Mouse (Mus musculus): ENCODE results near the gene Zbtb8a. TPM values are rescaled to one million over a fixed set of nuclear protein-coding genes. Genes with fewer than 3 reads are reported as not detected.
A peak's percentile ranks its signal among the peaks of the same experiment; 100 is the strongest.

The Zbtb8a gene
- total and polyA plus RNA-seq, 3 experiments = 0.89 to 1.6 TPM; not detected in 1

DNA sequence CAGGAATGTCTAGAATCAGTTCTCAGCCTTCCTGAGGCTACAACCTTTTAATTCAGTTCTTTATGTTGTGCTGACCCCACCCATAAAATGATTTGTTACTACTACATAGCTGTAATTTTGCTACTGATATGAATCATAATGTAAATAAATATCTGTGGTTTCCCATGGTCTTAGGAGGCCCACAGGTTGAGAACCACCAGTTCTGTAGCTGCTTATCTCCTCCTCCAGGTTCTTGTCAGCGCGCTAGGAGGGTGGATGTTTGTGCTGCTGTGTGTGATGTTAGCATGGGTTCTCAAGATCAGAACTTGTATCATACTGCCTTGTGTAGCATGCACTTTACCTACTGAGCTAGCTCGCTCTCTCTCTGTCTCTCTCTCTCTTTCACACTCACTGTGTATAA, 38.2 kb downstream of the Zbtb8a start (continued):
- TF ChIP-seq GATA1 (IDR thresholded peaks at IDR 0.05; ENCODE audit: low read depth, low read length) = peak; percentile 75

DNA sequence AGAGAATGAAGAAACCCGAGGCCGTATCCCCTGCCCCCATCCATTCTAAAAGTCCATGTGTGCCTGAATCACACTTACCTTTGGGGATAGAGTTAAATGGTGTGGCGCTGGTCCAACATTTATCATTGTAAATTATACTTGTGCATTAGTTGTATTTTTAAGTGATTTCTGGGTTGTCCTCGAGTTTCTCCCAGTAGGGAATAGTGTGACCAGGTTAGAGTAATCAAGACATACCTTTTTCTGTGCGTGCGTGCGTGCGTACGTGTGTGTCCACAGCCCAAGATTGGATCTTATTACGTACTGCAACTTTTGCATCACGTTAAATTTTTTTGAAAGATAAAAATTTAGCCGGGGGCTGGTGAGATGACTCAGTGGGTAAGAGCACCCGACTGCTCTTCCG, 41.6 kb downstream of the Zbtb8a start:
- DNase-seq (ENCODE audit: low read depth, low spot score) = no peak
- Histone ChIP-seq H3K27me3 (ENCODE audit: control insufficient read depth in 1 of 2, insufficient read depth in 2 of 2, low read length in 2 of 2) (no peaks in the 10 kb centered on the region), H3K9ac (ENCODE audit: control insufficient read depth, low read depth, low read length, poor library complexity, severe bottlenecking) (peak overlapping the region; percentile 97), H3K36me3 (ENCODE audit: control insufficient read depth in 1 of 2, insufficient read depth in 2 of 2, low read length in 2 of 2) (peaks cover 9 to 35% of the 10 kb centered on the region in 2 experiments), H3K4me1 (ENCODE audit: control insufficient read depth in 1 of 2, insufficient read depth in 2 of 2, low read length in 2 of 2) (peaks cover 3 to 11% of the 10 kb centered on the region in 2 experiments), H3K27ac (ENCODE audit: control insufficient read depth, low read depth, low read length) (peak overlapping the region; percentile 99), H3K4me3 (ENCODE audit: control insufficient read depth in 1 of 2, insufficient read depth in 1 of 2, low read depth in 2 of 2, low read length in 2 of 2) (peak overlapping the region; percentile 79 to 81), H3K9me3 (replicated peaks; ENCODE audit: insufficient read depth, low read length) (no peaks in the 10 kb centered on the region), H3K79me2 (ENCODE audit: control insufficient read depth, insufficient read depth, low read length, poor library complexity) (peaks cover 30% of the 10 kb centered on the region)
- TF ChIP-seq ZKSCAN1 (IDR thresholded peaks at IDR 0.05; ENCODE audit: low read depth, low read length) = no peak
- TF ChIP-seq ETS1 (IDR thresholded peaks at IDR 0.05; ENCODE audit: low read depth, low read length) = 0 out of 2 replicates have a peak, but pooled peaks have one; percentile 12
- TF ChIP-seq MYC (IDR thresholded peaks at IDR 0.05; ENCODE audit: low read depth, low read length) = no peak
- TF ChIP-seq TCF12 (IDR thresholded peaks at IDR 0.05; ENCODE audit: low read depth, low read length) = no peak

DNA sequence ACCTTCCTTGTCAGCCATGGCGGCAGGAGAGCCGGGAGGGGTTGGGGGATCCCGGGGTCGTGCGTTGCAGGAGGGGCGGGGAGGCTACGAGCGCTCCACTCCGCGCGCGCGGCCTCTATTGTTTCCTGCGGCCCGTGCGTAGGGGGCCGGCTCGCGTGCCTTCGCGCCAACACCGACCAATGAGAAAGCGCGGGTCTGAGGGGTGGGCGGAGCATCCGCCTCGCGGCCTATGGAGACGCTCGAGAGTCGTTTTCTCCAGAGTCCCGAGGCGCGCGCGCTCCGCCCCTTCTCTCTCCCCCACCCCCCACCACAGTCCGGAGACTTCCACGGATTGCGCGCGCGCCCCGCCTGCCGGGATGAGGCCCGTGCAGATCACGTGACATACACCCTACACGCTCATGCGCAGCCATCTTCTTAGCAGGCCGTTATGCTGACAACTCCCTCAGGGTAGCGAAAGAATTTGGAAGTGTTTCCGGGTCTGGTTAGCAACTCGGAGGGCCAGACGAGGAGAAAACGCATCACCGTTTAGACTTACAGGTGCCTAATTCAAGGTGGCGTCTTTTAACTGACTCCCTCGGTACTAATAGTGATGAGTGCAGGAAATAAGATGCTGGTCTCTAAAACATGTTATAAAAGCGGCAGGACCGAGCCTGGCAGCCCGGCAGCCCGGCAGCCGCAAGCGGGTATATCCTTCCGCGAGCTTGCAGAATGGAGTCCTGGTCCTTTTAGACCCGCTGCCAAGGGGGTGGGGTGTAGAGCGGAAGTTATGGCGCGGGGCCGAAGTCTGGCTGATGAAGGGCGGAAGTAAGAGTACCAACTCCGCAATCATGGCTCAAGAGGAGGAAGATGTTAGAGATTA, 42.5 kb downstream of the Zbtb8a start, which contains the start of the genes Rbbp4 and Zbtb8os:
Gene Rbbp4, minus strand, starts transcription at position 155 of the 859 bp plus-strand sequence.
Gene Zbtb8os, plus strand, starts transcription at position 480 of the 859 bp plus-strand sequence.
- Histone ChIP-seq H3K27me3 (ENCODE audit: control insufficient read depth in 1 of 2, insufficient read depth in 2 of 2, low read length in 2 of 2) (no peaks in the 10 kb centered on the region), H3K9ac (ENCODE audit: control insufficient read depth, low read depth, low read length, poor library complexity, severe bottlenecking) (peak within 1 kb of the TSS; percentile 97), H3K4me1 (ENCODE audit: control insufficient read depth in 1 of 2, insufficient read depth in 2 of 2, low read length in 2 of 2) (peaks cover 3 to 11% of the 10 kb centered on the region in 2 experiments), H3K4me3 (ENCODE audit: control insufficient read depth in 1 of 2, insufficient read depth in 1 of 2, low read depth in 2 of 2, low read length in 2 of 2) (peak within 1 kb of the TSS; percentile 81 to 90), H3K9me3 (replicated peaks; ENCODE audit: insufficient read depth, low read length) (no peaks in the 10 kb centered on the region), H3K79me2 (ENCODE audit: control insufficient read depth, insufficient read depth, low read length, poor library complexity) (peaks cover 33% of the 10 kb centered on the region), H3K36me3 (ENCODE audit: control insufficient read depth in 1 of 2, insufficient read depth in 2 of 2, low read length in 2 of 2) (peaks cover 12 to 34% of the 10 kb centered on the region in 2 experiments), H3K27ac (ENCODE audit: control insufficient read depth, low read depth, low read length) (peak within 1 kb of the TSS; percentile 99)
- peak; percentile 99 for DNase-seq (ENCODE audit: low read depth, low spot score)
- peak; percentile 80 for TF ChIP-seq SIN3A (IDR thresholded peaks at IDR 0.05; ENCODE audit: low read length)
- peak; percentile 80; a peak in 3 of 4 replicates for TF ChIP-seq USF2 (IDR thresholded peaks at IDR 0.05; ENCODE audit: borderline replicate concordance in 1 of 2, insufficient read depth in 1 of 2, low read depth in 1 of 2, low read length in 2 of 2)
- peak; percentile 98 for TF ChIP-seq USF1 (IDR thresholded peaks at IDR 0.05; ENCODE audit: low read depth, low read length)
- TF ChIP-seq GATA1 (IDR thresholded peaks at IDR 0.05; ENCODE audit: low read depth, low read length) = no peak
- no peak for TF ChIP-seq JUND (IDR thresholded peaks at IDR 0.05; ENCODE audit: low read depth, low read length)
- TF ChIP-seq UBTF (IDR thresholded peaks at IDR 0.05; ENCODE audit: borderline replicate concordance, insufficient read depth, low read depth, low read length) = no peak
- 0 out of 2 replicates have a peak, but pooled peaks have one; percentile 16 for TF ChIP-seq ZKSCAN1 (IDR thresholded peaks at IDR 0.05; ENCODE audit: low read depth, low read length)
- TF ChIP-seq RAD21 (IDR thresholded peaks at IDR 0.05; ENCODE audit: low read depth, low read length) = no peak
- no peak for TF ChIP-seq CTCF (IDR thresholded peaks at IDR 0.05 in 2 of 3, conservative IDR thresholded peaks at IDR 0.05 in 1 of 3; ENCODE audit: control insufficient read depth in 1 of 3, insufficient read depth in 1 of 3, low read depth in 2 of 3, low read length in 3 of 3, poor library complexity in 1 of 3, severe bottlenecking in 1 of 3)
- peak; percentile 92 for TF ChIP-seq MAX (IDR thresholded peaks at IDR 0.05; ENCODE audit: low read length)
- TF ChIP-seq POLR2AphosphoS2 (IDR thresholded peaks at IDR 0.05; ENCODE audit: low read length) = peak; percentile 44; the same call in 1 of the 2 replicates
- TF ChIP-seq SMC3 (IDR thresholded peaks at IDR 0.05; ENCODE audit: low read depth, low read length) = no peak
- TF ChIP-seq KAT2A (conservative IDR thresholded peaks at IDR 0.05; ENCODE audit: low read depth, low read length) = peak; percentile 59; the same call in 1 of the 2 replicates
- TF ChIP-seq MXI1 (IDR thresholded peaks at IDR 0.05; ENCODE audit: low read depth, low read length) = peak; percentile 64; the same call in 1 of the 2 replicates
- peak; percentile 88; the same call in 1 of the 2 replicates for TF ChIP-seq E2F4 (IDR thresholded peaks at IDR 0.05; ENCODE audit: borderline replicate concordance, low read depth, low read length)
- TF ChIP-seq BHLHE40 (IDR thresholded peaks at IDR 0.05; ENCODE audit: borderline replicate concordance, low read depth, low read length) = peak; percentile 95
- no peak for TF ChIP-seq ZNF384 (IDR thresholded peaks at IDR 0.05; ENCODE audit: low read depth, low read length)
- TF ChIP-seq CHD2 (IDR thresholded peaks at IDR 0.05; ENCODE audit: low read length) = peak; percentile 52; the same call in 1 of the 2 replicates
- no peak for TF ChIP-seq MAFK (IDR thresholded peaks at IDR 0.05; ENCODE audit: borderline replicate concordance, low read depth, low read length)
- TF ChIP-seq TCF12 (IDR thresholded peaks at IDR 0.05; ENCODE audit: low read depth, low read length) = no peak
- 0 out of 2 replicates have a peak, but pooled peaks have one; percentile 9 for TF ChIP-seq RCOR1 (IDR thresholded peaks at IDR 0.05; ENCODE audit: low read depth, low read length)
- TF ChIP-seq NELFE (IDR thresholded peaks at IDR 0.05; ENCODE audit: low read depth, low read length) = peak; percentile 79
- peak; percentile 80 for TF ChIP-seq ZMIZ1 (IDR thresholded peaks at IDR 0.05; ENCODE audit: low read depth, low read length)
- TF ChIP-seq POLR2A (IDR thresholded peaks at IDR 0.05; ENCODE audit: control insufficient read depth in 1 of 2, insufficient read depth in 1 of 2, low read depth in 1 of 2, low read length in 2 of 2, poor library complexity in 1 of 2) = peak; percentile 68 to 75
- TF ChIP-seq GABPA (IDR thresholded peaks at IDR 0.05; ENCODE audit: low read depth, low read length) = no peak

Measured in MEL (cell line).